Mouse (Mus musculus) fat pad, adult 2 months (tissue): Measurements from ENCODE around the gene Slc25a30.
"Not testable (repeated sequence)": the region's sequence is repeated elsewhere in the genome, so short reads cannot be mapped to it uniquely, and the experiment has no call there.

Source experiments
- DNase-seq: peaks from one replicate; pipeline ENCODE4 v3.0.0-alpha.2; 2011; ENCODE audit warnings: low read depth, low spot score; ENCODE audit errors: extremely low read depth

Gene Slc25a30

GRCm38 (mm10) chr14:75786868-75787793 lies at the start of gene Slc25a30:
Gene Slc25a30, minus strand, starts transcription at chr14:75787037.
- peak; percentile 30 for DNase-seq

- no peak for DNase-seq
These were observed 49.7 kb upstream of the Slc25a30 start for GRCm38 (mm10) chr14:75836579-75836978.

DNA sequence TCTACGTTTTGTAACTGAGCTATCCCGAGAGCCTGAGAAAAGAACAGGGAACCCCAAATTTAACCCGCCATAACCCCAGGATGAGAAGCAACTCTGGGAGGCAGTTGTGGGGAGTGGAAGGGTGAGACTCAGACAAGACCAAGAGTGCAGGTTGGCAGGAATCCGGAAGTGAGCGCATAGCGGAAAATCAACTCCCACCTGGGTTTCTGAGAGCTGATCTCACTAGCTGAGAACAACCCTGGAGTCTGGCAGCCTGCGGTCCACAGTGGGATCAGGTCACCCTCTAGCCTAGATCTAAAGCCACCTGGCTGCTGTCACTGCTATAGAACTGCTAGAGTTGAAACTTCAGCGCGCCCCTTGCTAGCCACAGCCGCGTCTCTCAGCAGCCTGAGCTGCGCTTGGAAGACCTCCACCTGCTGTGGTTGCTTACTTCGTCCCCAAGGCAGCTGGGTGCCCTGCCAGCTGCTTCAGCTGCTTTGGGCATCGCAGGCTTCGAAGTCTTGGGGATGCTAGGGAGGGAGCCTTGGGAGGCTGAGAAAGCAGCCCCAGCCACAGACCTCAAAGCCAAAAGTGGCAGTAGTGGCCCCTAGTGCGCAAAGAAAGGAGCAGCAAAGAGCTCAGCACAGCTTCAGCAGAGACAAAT lies 48.0 kb upstream of the Slc25a30 start:
- no peak for DNase-seq

- DNase-seq = peak; percentile 74
These were observed 47.5 kb upstream of the Slc25a30 start for GRCm38 (mm10) chr14:75834251-75834738.

GRCm38 (mm10) chr14:75833546-75834250 lies 46.9 kb upstream of the Slc25a30 start:
- no peak for DNase-seq

- DNase-seq = no peak
These were observed 46.1 kb upstream of the Slc25a30 start for GRCm38 (mm10) chr14:75832982-75833381.

DNA sequence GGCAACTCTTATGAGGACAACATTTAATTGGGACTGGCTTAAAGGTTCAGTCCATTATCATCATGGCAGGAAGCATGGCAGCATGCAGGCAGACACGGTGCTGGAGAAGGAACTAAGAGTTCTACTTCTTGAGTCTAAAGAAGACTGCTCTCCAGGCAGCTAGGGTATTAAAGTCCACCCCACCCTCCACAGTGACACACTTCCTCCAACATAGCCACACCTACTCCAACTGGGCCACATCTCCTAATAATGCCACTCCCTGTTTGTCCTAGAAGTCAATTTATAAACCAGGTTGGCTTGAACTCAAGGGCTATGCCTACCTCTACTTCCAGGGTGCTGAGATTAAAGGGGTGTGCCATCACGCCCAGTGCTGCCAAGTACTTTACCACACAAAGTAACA lies 45.2 kb upstream of the Slc25a30 start:
- no peak for DNase-seq

DNA sequence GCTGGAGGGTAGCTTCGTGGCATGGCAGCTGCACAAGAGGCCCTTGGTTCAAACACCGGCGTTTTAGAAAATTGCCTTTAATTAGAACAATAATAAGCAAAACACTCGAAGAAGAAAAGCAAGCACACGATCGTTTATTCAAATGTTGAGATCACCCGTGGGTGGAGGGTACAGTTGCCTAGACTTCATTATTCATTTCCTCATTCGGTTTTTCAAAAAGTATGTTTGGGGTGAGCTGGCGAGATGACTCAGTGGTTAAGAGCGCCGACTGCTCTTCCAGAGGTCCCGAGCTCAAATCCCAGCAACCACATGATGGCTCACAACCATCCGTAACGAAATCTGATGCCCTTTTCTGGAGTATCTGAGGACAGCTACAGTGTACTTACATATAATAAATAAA lies 43.0 kb upstream of the Slc25a30 start:
- not testable (repeated sequence) for DNase-seq

DNA sequence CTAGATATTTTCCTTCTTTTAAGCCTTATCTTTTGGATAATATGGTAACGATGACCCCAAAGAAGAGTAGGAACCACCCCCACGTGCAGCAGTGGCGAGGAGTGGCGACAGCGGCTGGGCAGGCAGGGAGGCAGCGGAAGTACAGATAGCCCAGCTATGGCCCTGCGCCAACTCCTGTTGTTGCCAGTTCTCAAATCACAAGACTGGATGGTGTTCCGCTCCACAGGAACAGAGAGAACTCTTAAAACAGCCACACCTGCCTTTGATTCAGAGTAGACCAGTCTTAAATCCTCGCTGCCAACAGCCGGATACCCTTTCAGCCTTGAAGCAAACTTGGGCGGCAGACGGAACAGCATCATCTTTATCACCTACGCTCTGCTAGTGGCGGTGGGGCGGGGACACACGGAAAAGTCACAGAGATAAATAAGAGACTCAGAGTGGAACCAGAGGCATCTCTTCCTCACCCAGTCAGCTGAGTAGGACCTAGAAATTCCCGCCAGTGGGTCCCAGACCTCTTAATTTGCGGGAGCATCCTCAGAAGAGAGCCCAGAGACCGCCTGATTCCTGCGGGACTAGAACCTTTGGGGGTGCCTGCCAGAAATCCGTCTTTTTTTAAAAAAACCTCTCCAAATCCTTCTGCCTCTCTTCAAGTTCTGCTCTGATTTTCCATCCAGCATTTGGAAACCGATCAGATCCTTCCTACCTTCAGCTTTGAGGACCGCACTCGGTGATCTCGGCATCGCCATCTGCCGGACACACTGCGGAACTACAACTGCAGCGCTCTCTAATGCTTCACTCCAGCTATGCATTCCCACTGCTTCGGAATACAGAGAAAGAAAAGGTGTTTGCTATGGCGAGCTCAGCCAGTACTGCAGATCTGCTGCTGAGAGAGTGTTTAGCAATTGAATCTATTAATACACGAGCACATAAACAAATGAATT lies 42.3 kb upstream of the Slc25a30 start:
- DNase-seq = no peak

GRCm38 (mm10) chr14:75828221-75828620 lies 41.4 kb upstream of the Slc25a30 start:
- no peak for DNase-seq

- no peak for DNase-seq
These were observed 40.1 kb upstream of the Slc25a30 start for GRCm38 (mm10) chr14:75826851-75827410.

DNA sequence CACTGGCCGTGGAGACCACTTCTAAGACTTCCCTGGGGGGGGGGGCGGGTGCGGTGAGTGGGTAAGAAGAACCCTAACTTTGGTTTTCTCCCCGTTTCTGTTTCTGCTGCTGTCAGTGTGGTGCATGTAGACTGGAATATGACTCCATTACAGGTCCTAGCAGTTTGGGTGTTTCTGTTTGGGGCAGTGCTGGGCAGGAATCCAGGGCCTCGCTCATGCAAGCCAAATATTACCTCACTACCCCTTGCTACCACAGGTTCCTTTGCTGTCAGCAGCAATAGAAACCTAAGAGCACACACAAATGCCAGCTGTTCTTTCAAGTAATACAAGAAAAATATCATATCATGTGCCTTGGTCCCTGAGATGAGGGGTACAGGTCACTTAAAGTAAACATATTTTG lies 33.2 kb upstream of the Slc25a30 start:
- no peak for DNase-seq

- DNase-seq = no peak
These were observed 32.5 kb upstream of the Slc25a30 start for GRCm38 (mm10) chr14:75819341-75819740.

DNA sequence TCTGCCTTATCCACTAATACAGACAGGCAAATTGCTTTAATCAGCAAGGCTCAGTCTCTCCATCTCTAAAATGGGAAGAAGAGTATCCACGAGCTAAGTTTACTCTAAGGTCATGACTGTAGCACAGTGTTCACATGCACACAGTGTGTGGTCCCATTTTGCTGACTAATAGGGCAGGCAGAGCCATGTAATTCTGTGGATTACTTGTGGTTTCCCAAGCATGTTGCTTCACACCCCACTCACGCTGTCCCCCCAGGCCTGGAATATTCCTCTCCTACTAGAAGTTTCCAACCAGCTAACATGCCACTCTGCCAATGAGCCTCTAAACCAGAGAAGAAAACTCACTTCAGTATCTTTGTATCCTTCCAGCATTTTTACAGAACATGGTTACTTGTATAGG lies 31.7 kb upstream of the Slc25a30 start:
- no peak for DNase-seq

DNA sequence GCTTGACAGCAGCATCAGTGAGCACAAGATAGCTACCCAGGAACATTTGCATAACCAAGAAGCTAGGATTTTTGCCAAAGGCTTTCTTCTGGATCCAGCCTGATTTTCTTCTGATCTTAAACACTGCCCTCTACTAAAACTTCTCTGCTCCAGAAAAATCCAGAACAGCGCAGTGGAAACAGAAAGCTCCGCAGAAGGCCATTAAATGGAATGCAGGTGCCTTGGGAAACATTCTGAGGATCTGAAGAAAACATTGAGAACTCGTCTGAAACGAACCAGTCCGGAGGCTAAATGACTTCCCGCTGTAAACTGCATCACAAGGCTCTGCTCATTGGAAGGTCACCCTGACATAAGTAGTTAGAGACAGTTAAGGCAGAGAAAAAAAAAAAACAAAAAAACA lies 23.1 kb upstream of the Slc25a30 start:
- DNase-seq = no peak

DNA sequence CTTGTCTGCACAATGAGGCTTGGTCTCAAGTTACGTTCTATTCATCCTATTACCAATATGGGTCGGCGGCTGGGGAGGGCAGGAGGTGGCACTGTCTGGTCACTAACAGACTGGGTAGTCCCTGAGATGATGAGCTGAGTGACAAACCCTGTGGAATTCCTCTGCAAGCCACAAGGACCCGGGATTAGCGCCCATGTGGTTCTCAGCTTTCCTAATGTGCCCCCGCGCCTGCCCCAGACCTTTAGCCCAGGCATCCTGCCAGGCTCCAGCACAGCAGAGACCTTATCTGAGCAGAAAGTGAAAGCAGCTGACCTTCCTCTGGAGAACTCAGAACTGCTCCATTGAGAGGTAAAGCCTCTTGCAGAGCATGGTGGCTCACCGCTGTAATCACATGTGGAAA lies 21.0 kb upstream of the Slc25a30 start:
- no peak for DNase-seq

DNA sequence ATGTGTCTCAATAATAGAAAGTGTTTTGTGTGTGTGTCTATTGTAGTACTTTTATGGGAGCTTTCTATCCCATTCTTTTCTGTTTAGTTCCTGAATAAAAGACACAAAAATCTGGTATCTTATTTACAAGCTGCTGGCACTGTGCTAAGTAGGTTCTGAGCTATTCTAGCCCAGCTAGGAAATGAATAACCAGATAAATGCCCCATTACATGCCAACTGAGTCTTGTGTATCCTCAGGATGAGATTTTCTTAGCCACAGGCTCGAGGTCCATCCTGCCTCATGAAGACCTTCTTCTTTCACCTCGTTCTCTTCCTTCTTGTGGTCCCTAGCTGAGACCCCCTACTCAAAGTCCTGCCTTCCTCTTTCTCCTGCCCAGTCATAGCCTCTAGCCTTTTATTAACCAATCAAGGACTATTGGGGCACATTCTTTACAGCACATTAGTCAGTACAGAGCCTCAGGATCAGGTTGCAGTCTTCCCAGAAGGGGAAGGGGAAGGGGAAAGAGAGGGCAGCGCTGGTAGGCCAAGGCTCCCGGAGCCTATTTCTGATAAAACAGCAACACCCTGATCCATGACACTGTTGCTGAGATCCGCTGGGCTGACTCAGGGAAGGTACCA lies 11.0 kb upstream of the Slc25a30 start:
- DNase-seq = no peak

GRCm38 (mm10) chr14:75795918-75796317 lies 9.1 kb upstream of the Slc25a30 start:
- no peak for DNase-seq

- no peak for DNase-seq
These were observed 7.9 kb upstream of the Slc25a30 start for GRCm38 (mm10) chr14:75794726-75795125.

- DNase-seq = no peak
These were observed 7.5 kb upstream of the Slc25a30 start for GRCm38 (mm10) chr14:75794324-75794723.
